1 mouse cellular context compared by ENCODE assay signal in genomic region chr11:48788311-48789089, GRCm38 (mm10).
TF ChIP-seq lines count a peak whose summit lies in the region.

No protein-coding gene starts in this region.

TF ChIP-seq in C2C12, 6 proteins besides CTCF, POLR2A, EP300 and RAD21:
- TF ChIP-seq CEBPB (IDR thresholded peaks at IDR 0.05; ENCODE audit: low read depth) (no peak), MYOD1 (IDR thresholded peaks at IDR 0.05; ENCODE audit: control insufficient read depth, insufficient read length, low read depth) (no peak), USF1 (IDR thresholded peaks at IDR 0.05; ENCODE audit: low read depth) (no peak), FOSL1 (IDR thresholded peaks at IDR 0.05; ENCODE audit: insufficient read depth, low read length, poor library complexity, severe bottlenecking) (no peak), MYOG (IDR thresholded peaks at IDR 0.05; ENCODE audit: control insufficient read depth, extremely low read depth, insufficient read length) (no peak), MAX (IDR thresholded peaks at IDR 0.05) (no peak)
TF ChIP-seq in C2C12: peak in this region for 0.
